Mouse (Mus musculus) effector memory CD4-positive, alpha-beta T cell, adult 7 months (primary cell): ENCODE data around the gene Kpna1. TPM values are rescaled to one million over a fixed set of nuclear protein-coding genes. Genes with fewer than 3 reads are reported as not detected.

ENCODE experiments used
- polyA plus RNA-seq: library from polyadenylated mRNA; unstranded; fragments of 100-300 nt; shearing (Covaris generic); gene quantifications from one replicate; pipeline ENCODE4 v1.2.1, GENCODE M21; 2017

Kpna1 gene
- 194 TPM for polyA plus RNA-seq

GRCm38 (mm10) chr16:35978450-35978849 is at the start of gene Kpna1:
Kpna1 (plus strand) TSS chr16:35978750.

GRCm38 (mm10) chr16:35938211-35939151 is 40.1 kb upstream of the Kpna1 start, which contains the start of the genes Parp9 and Dtx3l:
Parp9 (plus strand) TSS chr16:35938470.
Dtx3l (minus strand) TSS chr16:35939151.

GRCm38 (mm10) chr16:36040640-36041624 is 62.4 kb downstream of the Kpna1 start, which contains the start of gene Wdr5b:
Wdr5b (plus strand) TSS chr16:36041190.

GRCm38 (mm10) chr16:36071450-36072379 is 93.2 kb downstream of the Kpna1 start, which contains the start of the genes Fam162a and Ccdc58:
Fam162a (minus strand) TSS chr16:36071594.
Ccdc58 (plus strand) TSS chr16:36071685.

Other genes starting within 250 kb of the Kpna1 start
- gene Dirc2, start 209.4 kb upstream of the Kpna1 start, polyA plus RNA-seq: 29.7 TPM
- 7.5 TPM for gene Hspbap1, start 208.4 kb upstream of the Kpna1 start, polyA plus RNA-seq
- 49.3 TPM for gene Parp14, start 107.2 kb upstream of the Kpna1 start, polyA plus RNA-seq
- gene Parp9, start 40.3 kb upstream of the Kpna1 start, polyA plus RNA-seq: 36.1 TPM
- 21.9 TPM for gene Dtx3l, start 39.6 kb upstream of the Kpna1 start, polyA plus RNA-seq
- gene Wdr5b, start 62.4 kb downstream of the Kpna1 start, polyA plus RNA-seq: 2.9 TPM
- 63.6 TPM for gene Fam162a, start 92.8 kb downstream of the Kpna1 start, polyA plus RNA-seq
- gene Ccdc58, start 92.9 kb downstream of the Kpna1 start, polyA plus RNA-seq: 29.6 TPM
- not detected for gene Csta1, start 152.5 kb downstream of the Kpna1 start, polyA plus RNA-seq
- gene Stfa2l1, start 178.1 kb downstream of the Kpna1 start, polyA plus RNA-seq: not detected
- not detected for gene Gm5483, start 205.5 kb downstream of the Kpna1 start, polyA plus RNA-seq
- not detected for gene Gm5416, start 231.7 kb downstream of the Kpna1 start, polyA plus RNA-seq
- not detected for gene 2010005H15Rik, start 242.7 kb downstream of the Kpna1 start, polyA plus RNA-seq